Mouse (Mus musculus) spleen, adult 2 months (tissue): Measurements from ENCODE around the gene Shh. TPM values are rescaled to one million over a fixed set of nuclear protein-coding genes. Genes with fewer than 3 reads are reported as not detected.

ENCODE experiments used
- DNase-seq, 2 experiments: peaks; one replicate each; pipeline versions ENCODE4 v3.0.0 to v3.0.0-alpha.2; 2012 to 2021; ENCODE audit warnings: low spot score in 2 of 2, low read depth in 1 of 2
- H3K27ac ChIP-seq: fragments of 200-500 bp; 2 replicates; pipeline ENCODE4 v1.5.1; 2012; ENCODE audit warnings: low read length, inconsistent platforms; ENCODE audit not compliant: insufficient read depth
- H3K27me3 ChIP-seq: fragments of 200-500 bp; 2 replicates; pipeline ENCODE4 v1.6.1; 2012; ENCODE audit warnings: mild to moderate bottlenecking, moderate library complexity, low read length, inconsistent platforms; ENCODE audit not compliant: control insufficient read depth, insufficient read depth
- H3K36me3 ChIP-seq: fragments of 200-500 bp; 2 replicates; pipeline ENCODE4 v1.6.1; 2012; ENCODE audit warnings: mild to moderate bottlenecking, low read length, inconsistent platforms; ENCODE audit not compliant: control insufficient read depth, insufficient read depth
- H3K4me1 ChIP-seq: fragments of 200-500 bp; 2 replicates; pipeline ENCODE4 v1.6.1; 2011; ENCODE audit warnings: inconsistent platforms; ENCODE audit not compliant: control insufficient read depth, insufficient read depth, insufficient read length
- H3K4me3 ChIP-seq: fragments of 200-500 bp; 2 replicates; pipeline ENCODE4 v1.5.1; 2011; ENCODE audit warnings: mild to moderate bottlenecking, inconsistent platforms; ENCODE audit not compliant: insufficient read depth, insufficient read length; ENCODE audit errors: extremely low read depth
- CTCF ChIP-seq: fragments of 200-500 bp; IDR thresholded peaks from 2 replicates; pipeline ENCODE4 v1.5.1; 2011; ENCODE audit warnings: mild to moderate bottlenecking, inconsistent platforms; ENCODE audit not compliant: insufficient read depth, insufficient read length, insufficient replicate concordance; ENCODE audit errors: extremely low read depth
- POLR2A ChIP-seq: fragments of 200-500 bp; IDR thresholded peaks from 2 replicates; pipeline ENCODE4 v1.6.1; 2011; ENCODE audit warnings: low read depth, low read length, inconsistent platforms
- WGBS: fragments of 180-500 bp; shearing (Covaris S2); methylation state at CpG from one replicate; pipeline ENCODE4 v1.1.7; 2018; 5-methylcytosine and 5-hydroxymethylcytosine counted together
- polyA plus RNA-seq: library from polyadenylated mRNA; depleted of rRNA; stranded (reverse); fragments of >200 nt; gene quantifications from 2 replicates; pipeline ENCODE4 v1.2.3, GENCODE M21; 2012; rRNA removed

The Shh gene
- not detected in 2 replicates for polyA plus RNA-seq

GRCm38 (mm10) chr5:28466760-28467306, at the start of gene Shh:
Gene Shh (minus strand): TSS chr5:28467256.
- Histone ChIP-seq H3K27ac (no peak within 1 kb of the TSS), H3K4me1 (no peaks in the 10 kb centered on the region), H3K4me3 (no peak within 1 kb of the TSS), H3K36me3 (no peaks in the 10 kb centered on the region), H3K27me3 (peaks cover 13% of the 10 kb centered on the region)
- WGBS = 6% methylated on average over 31 of the region's 31 CpGs
- TF ChIP-seq POLR2A (no peak), CTCF (no peak)
- DNase-seq = no peak

GRCm38 (mm10) chr5:28500792-28501439, 33.9 kb upstream of the Shh start:
- Histone ChIP-seq H3K27me3 (no peaks in the 10 kb centered on the region), H3K36me3 (no peaks in the 10 kb centered on the region), H3K27ac (no peak overlapping the region), H3K4me3 (no peak overlapping the region), H3K4me1 (no peaks in the 10 kb centered on the region)
- DNase-seq = no peak
- WGBS = 66% methylated on average over 4 of the region's 4 CpGs
- TF ChIP-seq POLR2A (no peak), CTCF (no peak)

DNA sequence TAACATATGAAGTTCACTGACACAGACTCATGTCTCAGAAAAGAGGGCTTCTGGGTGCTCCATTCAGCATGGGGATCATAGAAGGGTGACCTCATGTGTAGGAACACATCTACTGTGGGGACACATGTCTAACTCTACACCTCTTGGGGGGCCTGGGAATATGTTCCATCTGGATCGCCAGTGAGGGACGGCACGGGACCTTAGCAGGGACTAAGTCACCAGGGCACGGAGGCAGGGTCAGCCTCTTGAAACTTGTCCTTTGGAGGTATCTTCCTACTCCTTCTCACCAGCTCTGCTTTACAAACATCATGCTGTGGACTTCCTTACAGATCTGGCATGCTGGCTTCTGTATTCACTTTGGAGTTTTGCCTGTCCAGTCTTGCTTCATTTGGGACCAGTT, 31.8 kb upstream of the Shh start:
- Histone ChIP-seq H3K4me1 (no peaks in the 10 kb centered on the region), H3K27me3 (no peaks in the 10 kb centered on the region), H3K27ac (no peak overlapping the region), H3K4me3 (no peak overlapping the region), H3K36me3 (no peaks in the 10 kb centered on the region)
- DNase-seq = no peak
- 93% methylated on average over 4 of the region's 4 CpGs for WGBS
- TF ChIP-seq CTCF = no peak
- TF ChIP-seq POLR2A = no peak

DNA sequence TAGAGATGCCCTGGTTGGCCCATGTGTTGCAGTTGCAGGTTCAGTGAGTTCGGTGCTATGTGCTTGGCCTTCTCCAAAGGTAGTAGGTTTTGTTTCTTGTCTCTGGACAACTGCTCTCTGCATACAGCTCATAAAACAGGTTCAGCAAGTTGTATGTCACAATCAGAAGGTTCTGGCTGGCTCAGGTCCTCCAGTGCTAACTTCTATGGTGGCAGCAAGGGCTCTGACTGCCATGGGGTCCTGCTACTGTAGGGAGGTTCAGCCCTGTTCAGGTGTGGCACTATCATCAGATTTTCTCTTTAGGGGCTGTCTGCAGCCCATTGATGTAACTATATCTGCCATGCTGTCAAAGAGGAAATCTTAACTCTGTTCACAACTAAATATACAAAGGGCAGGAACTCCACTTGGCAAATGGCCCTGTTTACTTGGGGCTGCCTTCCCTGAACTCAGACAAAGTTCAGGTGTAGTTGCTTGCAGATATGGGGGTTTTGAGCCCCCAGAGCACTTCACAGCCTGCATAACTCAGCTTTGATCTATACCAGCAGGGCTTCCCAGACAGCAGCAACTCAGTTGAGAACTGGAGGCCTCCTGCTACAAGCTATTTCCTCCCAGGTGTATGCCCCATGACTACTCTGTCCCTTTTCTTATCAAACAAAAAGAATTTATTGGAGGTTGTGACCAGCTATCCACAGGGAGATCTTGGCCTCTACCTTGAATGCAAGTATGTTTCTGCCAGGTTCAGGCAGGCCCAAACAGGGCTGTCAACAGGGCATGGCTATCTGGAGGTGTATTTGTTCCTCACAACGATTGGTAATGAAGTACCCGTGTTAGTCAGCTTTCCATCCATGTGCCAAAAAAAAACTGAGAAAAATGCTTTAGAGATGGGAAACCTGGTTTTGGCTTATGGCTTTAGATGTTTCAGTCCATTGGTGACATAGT, 28.9 kb upstream of the Shh start:
- no peak for DNase-seq

GRCm38 (mm10) chr5:28493550-28493949, 26.5 kb upstream of the Shh start:
- 68% methylated on average over 3 of the region's 3 CpGs for WGBS

More for the DNA sequence above, 28.9 kb upstream of the Shh start:
- Histone ChIP-seq H3K27ac (no peak overlapping the region), H3K27me3 (no peaks in the 10 kb centered on the region), H3K4me1 (no peaks in the 10 kb centered on the region), H3K4me3 (no peak overlapping the region), H3K36me3 (no peaks in the 10 kb centered on the region)
- TF ChIP-seq POLR2A = no peak
- no peak for TF ChIP-seq CTCF
- WGBS = 88% methylated on average over 3 of the region's 3 CpGs

GRCm38 (mm10) chr5:28482991-28483390, 15.9 kb upstream of the Shh start:
- H3K4me3 ChIP-seq = no peak overlapping the region
- WGBS = 61% methylated on average over 3 of the region's 3 CpGs
- H3K27me3 ChIP-seq = no peaks in the 10 kb centered on the region
- no peaks in the 10 kb centered on the region for H3K4me1 ChIP-seq
- TF ChIP-seq POLR2A (no peak), CTCF (no peak)
- no peaks in the 10 kb centered on the region for H3K36me3 ChIP-seq
- no peak overlapping the region for H3K27ac ChIP-seq
- no peak for DNase-seq

More at GRCm38 (mm10) chr5:28493550-28493949, 26.5 kb upstream of the Shh start:
- Histone ChIP-seq H3K4me1 (no peaks in the 10 kb centered on the region), H3K4me3 (no peak overlapping the region), H3K27ac (no peak overlapping the region), H3K36me3 (no peaks in the 10 kb centered on the region), H3K27me3 (no peaks in the 10 kb centered on the region)
- no peak for DNase-seq
- TF ChIP-seq POLR2A = no peak
- no peak for TF ChIP-seq CTCF
